Mouse (Mus musculus) spleen, adult 18-20 months (tissue): ENCODE results near the gene Ankrd24.
A peak's percentile ranks its signal among the peaks of the same experiment; 100 is the strongest.

ENCODE experiments used
- DNase-seq, 2 experiments: peaks; one replicate each; pipeline ENCODE4 v3.0.0; 2022; ENCODE audit warnings: mixed read lengths in 2 of 2

Gene Ankrd24

GRCm38 (mm10) chr10:81605974-81606751 lies 22.2 kb upstream of the Ankrd24 start, which contains the start of gene BC025920:
BC025920 (plus strand) TSS chr10:81606270.
- peak; percentile 84 to 88 for DNase-seq

- no peak for DNase-seq
Measured at GRCm38 (mm10) chr10:81608308-81608707, 20.0 kb upstream of the Ankrd24 start.

GRCm38 (mm10) chr10:81612779-81613178 lies 15.6 kb upstream of the Ankrd24 start:
- DNase-seq, result no peak

- DNase-seq, result no peak
Measured at GRCm38 (mm10) chr10:81615486-81615885, 12.9 kb upstream of the Ankrd24 start.

- no peak for DNase-seq
Measured at GRCm38 (mm10) chr10:81619976-81620375, 8.4 kb upstream of the Ankrd24 start.

- no peak for DNase-seq
Measured at GRCm38 (mm10) chr10:81620786-81621185, 7.6 kb upstream of the Ankrd24 start.

GRCm38 (mm10) chr10:81623441-81623840 lies 4.9 kb upstream of the Ankrd24 start:
- DNase-seq, result no peak

GRCm38 (mm10) chr10:81626101-81626993 lies 2.0 kb upstream of the Ankrd24 start:
- DNase-seq, result no peak

GRCm38 (mm10) chr10:81626994-81627835 lies 1.1 kb upstream of the Ankrd24 start, which contains the start of gene Sirt6:
Sirt6 (minus strand) TSS chr10:81627797.
- DNase-seq, result peak; percentile 82 to 84

- peak in 1 of 2 experiments; percentile 28 for DNase-seq
Measured at GRCm38 (mm10) chr10:81627836-81628220, 512 bp upstream of the Ankrd24 start.

GRCm38 (mm10) chr10:81633253-81634099 lies 5.1 kb downstream of the Ankrd24 start:
- peak; percentile 70 to 78 for DNase-seq

GRCm38 (mm10) chr10:81636338-81636737 lies 8.0 kb downstream of the Ankrd24 start:
- no peak for DNase-seq

GRCm38 (mm10) chr10:81638101-81638500 lies 9.8 kb downstream of the Ankrd24 start:
- no peak for DNase-seq

- peak in 1 of 2 experiments; percentile 5 for DNase-seq
Measured at GRCm38 (mm10) chr10:81640825-81641224, 12.5 kb downstream of the Ankrd24 start.

GRCm38 (mm10) chr10:81641566-81641965 lies 13.2 kb downstream of the Ankrd24 start:
- peak in 1 of 2 experiments; percentile 0 for DNase-seq

GRCm38 (mm10) chr10:81641978-81642647 lies 13.8 kb downstream of the Ankrd24 start:
- DNase-seq, result no peak

GRCm38 (mm10) chr10:81642648-81643448 lies 14.5 kb downstream of the Ankrd24 start:
- no peak for DNase-seq

- DNase-seq, result peak; percentile 91 to 94
Measured at GRCm38 (mm10) chr10:81643449-81644055, 15.2 kb downstream of the Ankrd24 start.

- no peak for DNase-seq
Measured at GRCm38 (mm10) chr10:81644162-81644561, 15.8 kb downstream of the Ankrd24 start.

- DNase-seq, result no peak
Measured at GRCm38 (mm10) chr10:81644716-81645115, 16.4 kb downstream of the Ankrd24 start.
